ENCODE assay signal across 11 mouse cellular contexts in genomic region chr6:91408616-91409015, GRCm38 (mm10). TPM values are rescaled to one million over a fixed set of nuclear protein-coding genes. Genes with fewer than 3 reads are reported as not detected.
DNase-seq lines count a peak whose midpoint lies in the region; ATAC-seq lines count a peak whose summit lies in the region.
"Had no signal": no experiment of that assay in that cellular context is flagged by ENCODE, and none has a peak within 500 bp of the region (broad histone marks: within the 10 kb centered on the region; RNA-seq: fewer than 3 reads in every experiment).

No protein-coding gene starts in this region.

- no peaks in the 10 kb centered on the region for H3K9me3 ChIP-seq in midbrain, embryonic 15.5 days

- no peak overlapping the region for H3K27ac ChIP-seq in midbrain, embryonic 15.5 days

- DNase-seq in layer of hippocampus, adult 11-12 months (ENCODE audit: low spot score), result peak; percentile 33
- no peak for DNase-seq in layer of hippocampus, adult 9-10 months (ENCODE audit: low spot score)
- peak; percentile 80 for DNase-seq in cerebellum, adult 8-10 months
- peak; percentile 31 for DNase-seq in gastrocnemius, adult 18-20 months (ENCODE audit: low spot score)
- no peak for DNase-seq in left cerebral cortex, adult 9 months (ENCODE audit: low spot score in 2 of 2)
- DNase-seq: lung, adult 18-20 months had no signal

- H3K4me3 ChIP-seq in midbrain, embryonic 15.5 days, result no peak overlapping the region

- WGBS in midbrain, embryonic 15.5 days, result 86% methylated on average over 13 of the region's 13 CpGs

- H3K9ac ChIP-seq in midbrain, embryonic 15.5 days, result no peak overlapping the region

- H3K4me1 ChIP-seq in midbrain, embryonic 15.5 days, result peaks cover 22% of the 10 kb centered on the region

- no peaks in the 10 kb centered on the region for H3K36me3 ChIP-seq in midbrain, embryonic 15.5 days (replicated peaks)

- peak overlapping the region; percentile 99; the same call in 1 of the 2 replicates for H3K4me2 ChIP-seq in midbrain, embryonic 15.5 days

- peaks cover 20% of the 10 kb centered on the region for H3K27me3 ChIP-seq in midbrain, embryonic 15.5 days (replicated peaks)

- no peak for ATAC-seq in midbrain, embryonic 15.5 days (replicated peaks)
- ATAC-seq in monocyte, adult 5-6 weeks (replicated peaks; ENCODE audit: insufficient number of reproducible peaks, low FRiP score, low TSS enrichment, poor library complexity, severe bottlenecking), result no peak
- no peak for ATAC-seq in erythroblast, adult 5-6 weeks (replicated peaks; ENCODE audit: low FRiP score, poor library complexity, severe bottlenecking)

RNA-seq across cellular contexts. Expression of gene Wnt7a, which starts 2.5 kb away (rescaled TPM):
- total RNA-seq in gastrocnemius, adult 18-20 months (2021), result not detected
- polyA plus RNA-seq in midbrain, embryonic 15.5 days (2015; fragmentation: Nextera tagmentation; extraction: Ambion mirVana), result 12.5 and 13.1 TPM in 2 replicates
- not detected in 3 replicates for total RNA-seq in monocyte, adult 5-6 weeks (2017)
- not detected in 2 replicates for total RNA-seq in erythroblast, adult 5-6 weeks (2015; ENCODE audit: low replicate concordance)
- not detected in 2 replicates for total RNA-seq in erythroblast, adult 5-6 weeks (2017; ENCODE audit: low replicate concordance)
- total RNA-seq: gastrocnemius, adult 8-10 months; heart, postnatal 25 days had no signal

Comparison
In these comparisons a context has a peak if more than half of its experiments do, and no peak if none do; other contexts are left out.
1. DNase-seq: peak in layer of hippocampus, adult 11-12 months (single experiment), cerebellum, adult 8-10 months (single experiment) and gastrocnemius, adult 18-20 months (single experiment); none in layer of hippocampus, adult 9-10 months (single experiment) and left cerebral cortex, adult 9 months (0 of 2).